Mouse (Mus musculus): ENCODE data around the gene Ap2a1. TPM values are rescaled to one million over a fixed set of nuclear protein-coding genes. Genes with fewer than 3 reads are reported as not detected.
A peak's percentile ranks its signal among the peaks of the same experiment; 100 is the strongest.

The Ap2a1 gene
- polyA plus RNA-seq, 1 experiment, result 69.9 TPM

DNA sequence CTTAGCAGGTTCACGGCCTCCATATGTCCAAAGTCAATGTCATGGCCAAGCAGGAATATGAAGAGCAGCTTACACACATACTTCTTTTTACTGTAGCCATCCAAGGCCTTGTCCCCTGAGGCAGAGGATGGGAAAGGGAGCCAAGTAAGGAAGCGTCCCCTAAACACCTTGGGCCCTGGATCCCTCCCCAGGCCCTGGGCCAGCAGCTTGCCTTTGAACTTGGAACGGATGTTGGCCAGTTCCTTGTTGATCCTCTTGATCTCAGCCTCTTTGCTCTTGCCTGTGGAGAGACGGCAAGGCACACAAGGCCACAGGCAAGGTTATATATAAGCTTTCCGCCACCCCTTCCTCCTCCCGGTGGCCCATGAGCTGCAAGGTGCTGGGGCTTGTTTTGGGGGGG is 13.1 kb downstream of the Ap2a1 start:
- H3K27ac ChIP-seq (ENCODE audit: insufficient read depth, low read length), result no peak overlapping the region
- TF ChIP-seq CTCF (IDR thresholded peaks at IDR 0.05; ENCODE audit: extremely low read depth, insufficient read depth, insufficient read length, insufficient replicate concordance) (no peak), POLR2A (IDR thresholded peaks at IDR 0.05; ENCODE audit: low read depth, low read length) (no peak)
- H3K4me1 ChIP-seq (ENCODE audit: control insufficient read depth, insufficient read depth, insufficient read length), result no peaks in the 10 kb centered on the region
- 89% methylated on average over 6 of the region's 6 CpGs for WGBS
- peaks cover 10% of the 10 kb centered on the region for H3K36me3 ChIP-seq (ENCODE audit: control insufficient read depth, insufficient read depth, low read length)
- DNase-seq (ENCODE audit: low read depth in 1 of 2, low spot score in 2 of 2), result no peak
- no peak overlapping the region for H3K4me3 ChIP-seq (ENCODE audit: extremely low read depth, insufficient read depth, insufficient read length)
- H3K27me3 ChIP-seq (ENCODE audit: control insufficient read depth, insufficient read depth, low read length), result no peaks in the 10 kb centered on the region

DNA sequence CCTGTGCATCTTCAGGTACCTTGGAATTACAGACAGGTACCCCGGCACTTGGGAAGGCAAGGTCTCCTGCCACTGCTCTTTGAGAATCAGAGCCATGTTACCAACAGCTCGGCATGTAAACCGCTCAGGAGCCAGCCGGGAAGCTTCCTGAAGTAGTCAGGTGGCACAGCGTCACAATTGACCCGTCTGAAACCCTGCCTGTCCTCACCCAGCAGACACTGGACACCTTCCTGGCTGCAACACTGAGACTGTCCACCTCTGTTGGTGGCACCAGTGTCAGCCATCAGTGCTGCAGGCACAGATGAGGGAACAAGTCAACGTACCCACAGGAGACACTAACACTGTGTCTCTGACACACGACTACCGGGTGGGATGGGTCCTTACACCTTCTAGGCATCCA is 14.0 kb downstream of the Ap2a1 start:
- no peak overlapping the region for H3K4me3 ChIP-seq (ENCODE audit: extremely low read depth, insufficient read depth, insufficient read length)
- DNase-seq (ENCODE audit: low read depth in 1 of 2, low spot score in 2 of 2), result no peak
- TF ChIP-seq CTCF (IDR thresholded peaks at IDR 0.05; ENCODE audit: extremely low read depth, insufficient read depth, insufficient read length, insufficient replicate concordance) (no peak), POLR2A (IDR thresholded peaks at IDR 0.05; ENCODE audit: low read depth, low read length) (no peak)
- no peak overlapping the region for H3K27ac ChIP-seq (ENCODE audit: insufficient read depth, low read length)
- 94% methylated on average over 9 of the region's 9 CpGs for WGBS
- H3K27me3 ChIP-seq (ENCODE audit: control insufficient read depth, insufficient read depth, low read length), result no peaks in the 10 kb centered on the region
- peaks cover 14% of the 10 kb centered on the region for H3K36me3 ChIP-seq (ENCODE audit: control insufficient read depth, insufficient read depth, low read length)
- no peaks in the 10 kb centered on the region for H3K4me1 ChIP-seq (ENCODE audit: control insufficient read depth, insufficient read depth, insufficient read length)

DNA sequence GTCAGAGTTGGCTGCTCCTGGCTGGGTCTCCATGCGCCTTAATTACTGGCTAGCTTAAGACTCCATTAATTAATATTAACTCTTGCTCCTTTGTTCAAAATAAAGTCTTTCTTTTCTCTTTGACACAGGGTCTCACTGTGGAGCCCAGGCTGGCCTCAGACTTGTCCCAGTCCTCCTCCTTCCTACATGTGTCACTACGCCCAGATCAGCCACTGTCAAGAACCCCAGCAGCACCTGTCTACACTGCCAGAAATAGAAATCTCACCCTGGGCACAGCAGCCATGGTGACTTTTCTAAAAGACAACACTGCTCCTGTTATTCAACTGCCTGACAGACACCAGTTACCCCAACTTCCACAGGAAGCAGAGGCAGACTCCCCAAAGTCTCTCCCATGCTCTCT is 14.9 kb downstream of the Ap2a1 start:
- Histone ChIP-seq H3K27me3 (ENCODE audit: control insufficient read depth, insufficient read depth, low read length) (no peaks in the 10 kb centered on the region), H3K27ac (ENCODE audit: insufficient read depth, low read length) (no peak overlapping the region), H3K36me3 (ENCODE audit: control insufficient read depth, insufficient read depth, low read length) (peaks cover 15% of the 10 kb centered on the region), H3K4me1 (ENCODE audit: control insufficient read depth, insufficient read depth, insufficient read length) (no peaks in the 10 kb centered on the region), H3K4me3 (ENCODE audit: extremely low read depth, insufficient read depth, insufficient read length) (no peak overlapping the region)
- WGBS, result 98% methylated on average over 2 of the region's 2 CpGs
- TF ChIP-seq POLR2A (IDR thresholded peaks at IDR 0.05; ENCODE audit: low read depth, low read length) (no peak), CTCF (IDR thresholded peaks at IDR 0.05; ENCODE audit: extremely low read depth, insufficient read depth, insufficient read length, insufficient replicate concordance) (no peak)
- no peak for DNase-seq (ENCODE audit: low read depth in 1 of 2, low spot score in 2 of 2)

DNA sequence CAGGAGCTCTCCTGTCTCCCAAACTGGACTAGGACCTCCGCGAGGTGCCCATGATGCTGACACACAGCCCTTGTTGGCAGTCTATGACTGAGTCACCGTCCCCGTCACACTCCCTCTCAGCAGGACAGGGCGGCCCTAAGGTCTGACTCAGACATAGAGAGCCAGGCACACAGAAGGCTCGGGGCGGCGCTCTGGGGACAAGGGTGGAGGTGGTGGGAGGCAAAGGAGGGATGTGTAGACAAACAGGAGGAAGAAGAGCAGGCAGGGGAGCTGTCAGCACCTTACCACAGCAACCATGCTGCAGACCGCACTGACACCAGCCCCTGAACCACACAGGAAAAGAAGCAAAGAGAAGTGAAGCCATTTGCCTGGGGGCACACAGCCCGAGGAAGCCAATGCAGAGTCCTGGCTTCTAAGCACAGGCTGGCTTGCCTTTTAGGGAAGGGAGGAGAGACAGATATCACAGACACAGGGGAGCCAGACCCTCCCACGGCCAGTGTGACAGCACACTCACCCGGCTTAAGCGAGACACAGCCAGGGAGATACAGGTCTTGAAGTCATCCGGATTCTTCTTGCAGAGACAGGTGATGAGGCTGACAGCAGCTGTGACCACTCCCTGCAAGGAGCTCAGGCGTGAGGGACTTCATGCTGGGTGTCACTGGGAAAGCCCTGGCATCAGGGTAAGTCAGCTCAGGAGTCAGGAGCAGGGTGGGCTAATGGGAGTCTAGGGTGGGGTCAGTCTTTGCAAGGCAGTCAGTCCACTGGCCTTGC is 20.4 kb downstream of the Ap2a1 start:
- H3K4me1 ChIP-seq (ENCODE audit: control insufficient read depth, insufficient read depth, insufficient read length), result no peaks in the 10 kb centered on the region
- no peak overlapping the region for H3K27ac ChIP-seq (ENCODE audit: insufficient read depth, low read length)
- 76% methylated on average over 15 of the region's 15 CpGs for WGBS
- TF ChIP-seq POLR2A (IDR thresholded peaks at IDR 0.05; ENCODE audit: low read depth, low read length) (no peak), CTCF (IDR thresholded peaks at IDR 0.05; ENCODE audit: extremely low read depth, insufficient read depth, insufficient read length, insufficient replicate concordance) (no peak)
- no peaks in the 10 kb centered on the region for H3K27me3 ChIP-seq (ENCODE audit: control insufficient read depth, insufficient read depth, low read length)
- H3K4me3 ChIP-seq (ENCODE audit: extremely low read depth, insufficient read depth, insufficient read length), result no peak overlapping the region
- peaks cover 32% of the 10 kb centered on the region for H3K36me3 ChIP-seq (ENCODE audit: control insufficient read depth, insufficient read depth, low read length)
- DNase-seq (ENCODE audit: low read depth in 1 of 2, low spot score in 2 of 2), result no peak

DNA sequence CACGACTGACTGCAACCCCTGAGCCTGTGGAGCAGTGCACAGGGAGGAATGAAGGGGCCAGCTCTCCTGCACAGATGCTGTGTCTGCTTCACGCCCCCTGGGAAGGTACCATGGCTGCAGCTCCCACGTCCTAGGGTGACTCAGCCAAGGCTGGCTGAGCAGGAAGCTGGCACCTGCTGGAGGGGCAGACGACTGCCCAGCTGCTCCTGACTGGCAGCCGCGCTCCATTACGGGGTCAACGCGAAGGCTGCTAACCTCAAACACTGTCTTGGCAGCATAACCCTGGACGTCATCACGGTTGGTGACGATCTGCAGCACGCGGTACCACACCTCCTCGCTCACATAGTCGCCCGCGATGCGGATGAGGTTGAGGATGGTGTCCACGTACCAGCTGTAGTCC is 23.9 kb downstream of the Ap2a1 start:
- Histone ChIP-seq H3K4me3 (ENCODE audit: extremely low read depth, insufficient read depth, insufficient read length) (no peak overlapping the region), H3K27ac (ENCODE audit: insufficient read depth, low read length) (no peak overlapping the region), H3K4me1 (ENCODE audit: control insufficient read depth, insufficient read depth, insufficient read length) (peaks cover 5% of the 10 kb centered on the region; the same call in 1 of the 2 replicates), H3K27me3 (ENCODE audit: control insufficient read depth, insufficient read depth, low read length) (no peaks in the 10 kb centered on the region), H3K36me3 (ENCODE audit: control insufficient read depth, insufficient read depth, low read length) (peaks cover 33% of the 10 kb centered on the region)
- DNase-seq (ENCODE audit: low read depth in 1 of 2, low spot score in 2 of 2), result no peak
- TF ChIP-seq POLR2A (IDR thresholded peaks at IDR 0.05; ENCODE audit: low read depth, low read length), result no peak
- 90% methylated on average over 20 of the region's 20 CpGs for WGBS

DNA sequence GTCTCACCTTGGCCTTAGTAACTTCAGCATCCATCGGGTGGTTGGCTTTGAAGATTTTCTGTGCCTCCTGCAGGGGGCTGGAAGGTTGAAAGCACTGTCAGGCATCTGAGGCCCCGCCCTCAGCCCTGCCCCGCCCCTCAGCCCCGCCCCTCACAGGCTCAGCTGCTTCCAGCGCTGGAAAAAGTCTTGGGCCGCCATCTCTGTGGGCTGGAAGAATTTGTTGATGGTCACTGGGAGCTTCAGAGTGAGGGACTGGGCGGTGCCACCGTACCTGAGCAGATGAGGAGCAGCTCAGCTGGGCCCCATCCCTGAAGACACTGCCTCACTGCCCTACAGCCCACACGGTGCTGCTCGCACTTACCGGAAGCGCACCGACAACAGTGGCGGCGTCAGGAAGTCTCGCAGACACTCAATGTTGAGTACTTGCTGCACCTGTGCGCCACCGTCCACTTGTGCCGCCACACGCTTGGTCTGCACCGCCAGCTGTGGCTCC is 28.0 kb downstream of the Ap2a1 start:
- H3K36me3 ChIP-seq (ENCODE audit: control insufficient read depth, insufficient read depth, low read length), result peaks cover 21% of the 10 kb centered on the region
- no peaks in the 10 kb centered on the region for H3K27me3 ChIP-seq (ENCODE audit: control insufficient read depth, insufficient read depth, low read length)
- peaks cover 12% of the 10 kb centered on the region for H3K4me1 ChIP-seq (ENCODE audit: control insufficient read depth, insufficient read depth, insufficient read length)
- DNase-seq (ENCODE audit: low read depth in 1 of 2, low spot score in 2 of 2), result peak; percentile 45 to 56
- WGBS, result 16% methylated on average over 21 of the region's 21 CpGs
- peak overlapping the region; percentile 91 for H3K27ac ChIP-seq (ENCODE audit: insufficient read depth, low read length)
- peak overlapping the region; percentile 69 for H3K4me3 ChIP-seq (ENCODE audit: extremely low read depth, insufficient read depth, insufficient read length)
- no peak for TF ChIP-seq POLR2A (IDR thresholded peaks at IDR 0.05; ENCODE audit: low read depth, low read length)
- peak; percentile 10; the same call in 1 of the 2 replicates for TF ChIP-seq CTCF (IDR thresholded peaks at IDR 0.05; ENCODE audit: extremely low read depth, insufficient read depth, insufficient read length, insufficient replicate concordance)

DNA sequence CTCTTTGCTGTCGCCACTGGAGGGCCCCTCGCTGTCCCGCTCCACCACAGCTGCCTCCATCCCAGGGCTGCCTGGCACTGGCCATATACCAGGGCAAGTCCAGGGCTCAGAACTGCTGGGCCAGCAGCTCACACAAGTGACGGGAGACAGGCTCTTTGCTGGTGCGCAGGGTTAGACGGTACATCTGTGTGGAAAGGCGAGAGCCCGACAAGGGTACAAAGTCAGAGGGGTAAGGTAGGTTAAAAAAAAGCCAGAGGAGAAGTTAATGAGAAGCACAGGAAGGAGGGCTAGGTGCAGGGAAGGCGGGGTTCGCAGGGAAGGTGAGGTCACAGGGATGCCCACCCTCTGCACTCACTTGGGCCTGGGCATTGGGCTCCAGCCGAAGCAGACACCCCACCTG is 28.7 kb downstream of the Ap2a1 start:
- no peaks in the 10 kb centered on the region for H3K27me3 ChIP-seq (ENCODE audit: control insufficient read depth, insufficient read depth, low read length)
- peaks cover 15% of the 10 kb centered on the region for H3K36me3 ChIP-seq (ENCODE audit: control insufficient read depth, insufficient read depth, low read length)
- WGBS, result 96% methylated on average over 11 of the region's 11 CpGs
- peaks cover 12% of the 10 kb centered on the region for H3K4me1 ChIP-seq (ENCODE audit: control insufficient read depth, insufficient read depth, insufficient read length)
- no peak overlapping the region for H3K27ac ChIP-seq (ENCODE audit: insufficient read depth, low read length)
- no peak overlapping the region for H3K4me3 ChIP-seq (ENCODE audit: extremely low read depth, insufficient read depth, insufficient read length)
- TF ChIP-seq CTCF (IDR thresholded peaks at IDR 0.05; ENCODE audit: extremely low read depth, insufficient read depth, insufficient read length, insufficient replicate concordance) (no peak), POLR2A (IDR thresholded peaks at IDR 0.05; ENCODE audit: low read depth, low read length) (no peak)
- no peak for DNase-seq (ENCODE audit: low read depth in 1 of 2, low spot score in 2 of 2)
